Mouse (Mus musculus) cerebellum, adult 2 months (tissue): ENCODE measurements around the gene Abcg1. TPM values are rescaled to one million over a fixed set of nuclear protein-coding genes. Genes with fewer than 3 reads are reported as not detected.

Source experiments
- DNase-seq, 2 experiments: peaks; one replicate each; pipeline ENCODE4 v3.0.0; 2021
- H3K27ac ChIP-seq: fragments of 200-500 bp; 2 replicates; pipeline ENCODE4 v1.5.1; 2012; ENCODE audit warnings: low read length, control low read depth, inconsistent platforms; ENCODE audit not compliant: insufficient read depth
- H3K27me3 ChIP-seq: fragments of 200-500 bp; 2 replicates; pipeline ENCODE4 v1.6.1; 2012; ENCODE audit warnings: inconsistent platforms, mild to moderate bottlenecking, low read length, moderate library complexity; ENCODE audit not compliant: control insufficient read depth, insufficient read depth
- H3K4me1 ChIP-seq: fragments of 200-500 bp; 2 replicates; pipeline ENCODE4 v1.6.1; 2011; ENCODE audit warnings: low read length; ENCODE audit not compliant: control insufficient read depth, insufficient read depth
- H3K4me3 ChIP-seq: fragments of 200-500 bp; replicated peaks from 2 replicates; pipeline ENCODE3; 2011; ENCODE audit warnings: mild to moderate bottlenecking, low read depth, low read length, control low read depth; ENCODE audit not compliant: insufficient read depth
- CTCF ChIP-seq: fragments of 200-500 bp; IDR thresholded peaks from 2 replicates; pipeline ENCODE4 v1.5.1; 2011; ENCODE audit warnings: low read depth, mild to moderate bottlenecking, control low read depth, low read length, moderate library complexity, borderline replicate concordance; ENCODE audit not compliant: insufficient read depth
- POLR2A ChIP-seq: fragments of 200-500 bp; IDR thresholded peaks from 2 replicates; pipeline ENCODE4 v1.6.1; 2011; ENCODE audit warnings: low read length, control low read depth, borderline replicate concordance; ENCODE audit not compliant: insufficient read depth
- WGBS: fragments of 180-500 bp; shearing (Covaris S2); methylation state at CpG from one replicate; pipeline ENCODE4 v1.1.7; 2018; 5-methylcytosine and 5-hydroxymethylcytosine counted together
- polyA plus RNA-seq: library from polyadenylated mRNA; depleted of rRNA; stranded (reverse); fragments of >200 nt; gene quantifications from 2 replicates; pipeline ENCODE4 v1.2.3, GENCODE M21; 2012; rRNA removed

Abcg1 gene
- polyA plus RNA-seq, 1 experiment = 41.4 TPM

DNA sequence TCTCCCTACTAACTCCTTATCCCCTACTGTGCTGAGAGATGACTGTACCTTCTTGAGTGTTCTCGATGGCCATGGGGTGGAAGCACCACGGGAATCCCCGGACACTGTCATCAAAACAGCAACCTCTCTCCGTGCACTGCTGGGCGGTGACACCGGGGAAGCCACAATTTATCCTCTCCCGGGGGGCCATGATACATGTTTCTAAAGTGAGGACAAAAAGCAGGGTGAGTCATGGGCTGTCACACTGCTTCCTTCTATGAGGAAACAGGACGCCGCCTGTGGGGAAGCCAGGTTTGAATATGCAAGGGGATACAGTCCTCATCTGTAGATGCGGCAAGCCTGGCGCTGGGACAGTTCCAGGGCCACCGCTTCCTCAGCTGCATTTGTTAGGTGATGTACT, 105.1 kb downstream of the Abcg1 start:
- Histone ChIP-seq H3K4me1 (no peaks in the 10 kb centered on the region), H3K4me3 (no peak overlapping the region), H3K27me3 (no peaks in the 10 kb centered on the region; the same call in 1 of the 2 replicates), H3K27ac (no peak overlapping the region)
- 88% methylated on average over 12 of the region's 12 CpGs for WGBS
- TF ChIP-seq CTCF = no peak
- DNase-seq = no peak

DNA sequence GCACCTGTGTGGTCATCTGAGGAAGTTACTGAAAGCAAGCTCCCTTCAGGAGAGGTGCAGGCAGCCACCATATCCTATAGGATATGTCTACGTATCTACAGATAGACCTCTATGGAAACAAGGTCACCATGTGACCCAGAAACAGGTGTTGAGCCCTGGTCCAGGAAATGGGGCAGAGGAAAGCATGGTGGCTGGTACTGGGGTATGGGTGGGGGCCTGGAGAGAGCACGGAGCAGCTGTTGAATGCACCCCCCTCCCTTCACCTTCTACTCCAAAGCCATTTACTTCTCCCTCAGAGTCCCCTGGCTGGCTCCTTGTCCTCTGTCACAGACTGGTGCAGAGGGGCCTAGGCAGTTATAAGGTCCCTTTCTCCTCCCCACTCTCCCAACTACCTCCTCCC, 106.3 kb downstream of the Abcg1 start:
- H3K27me3 ChIP-seq = no peaks in the 10 kb centered on the region
- WGBS = 93% methylated on average over 2 of the region's 2 CpGs

DNA sequence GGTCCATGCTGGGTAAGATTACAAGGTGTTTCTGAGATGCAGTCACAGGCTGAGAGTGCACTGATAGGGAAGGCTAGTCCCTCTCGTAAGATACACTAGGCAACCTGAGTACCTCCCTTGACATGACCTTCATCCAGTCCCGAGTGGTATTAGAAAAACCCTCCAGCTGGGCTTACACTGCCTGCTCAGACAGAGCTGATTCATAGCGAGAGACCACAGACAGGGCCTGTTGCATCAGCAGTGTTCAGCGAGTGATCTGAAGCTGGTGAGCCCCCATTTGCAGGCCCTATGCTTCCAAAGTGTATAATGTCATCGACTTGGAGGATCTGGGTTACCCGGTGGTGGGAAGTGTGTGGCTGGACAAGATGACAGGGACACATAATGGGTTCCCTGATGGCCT, 107.7 kb downstream of the Abcg1 start, which contains the start of gene Tff1:
Tff1 (minus strand) TSS at position 151 of the 400 bp plus-strand sequence.
- no peak for TF ChIP-seq POLR2A
- no peak for TF ChIP-seq CTCF
- H3K27me3 ChIP-seq = no peaks in the 10 kb centered on the region
- no peak for DNase-seq
- 93% methylated on average over 6 of the region's 6 CpGs for WGBS
- no peak within 1 kb of the TSS for H3K4me3 ChIP-seq
- no peak within 1 kb of the TSS for H3K27ac ChIP-seq
- no peaks in the 10 kb centered on the region for H3K4me1 ChIP-seq

More for the DNA sequence above, 106.3 kb downstream of the Abcg1 start:
- no peak for DNase-seq
- Histone ChIP-seq H3K4me3 (no peak overlapping the region), H3K27ac (no peak overlapping the region), H3K4me1 (no peaks in the 10 kb centered on the region)
- TF ChIP-seq CTCF (no peak), POLR2A (no peak)

Other genes with a start within 250 kb of the Abcg1 start
- 0.97 and 1.2 TPM in 2 replicates for gene Glp1r, start 155.9 kb upstream of the Abcg1 start, polyA plus RNA-seq
- 0.05 and 0.13 TPM in 2 replicates for gene Umodl1, start 103.0 kb upstream of the Abcg1 start, polyA plus RNA-seq
- gene Tff3, start 72.0 kb downstream of the Abcg1 start, polyA plus RNA-seq = 0.77 and 1.2 TPM in 2 replicates
- not detected in 2 replicates for gene Tff2, start 86.6 kb downstream of the Abcg1 start, polyA plus RNA-seq
- gene Tff1, start 107.6 kb downstream of the Abcg1 start, polyA plus RNA-seq = not detected in 2 replicates
- 0.64 and 0.67 TPM in 2 replicates for gene Tmprss3, start 141.3 kb downstream of the Abcg1 start, polyA plus RNA-seq
- gene Ubash3a, start 150.2 kb downstream of the Abcg1 start, polyA plus RNA-seq = not detected in 2 replicates
- 2.7 and 3.7 TPM in 2 replicates for gene Rsph1, start 219.7 kb downstream of the Abcg1 start, polyA plus RNA-seq
- 6.1 and 7.8 TPM in 2 replicates for gene Slc37a1, start 229.1 kb downstream of the Abcg1 start, polyA plus RNA-seq